Mouse (Mus musculus) forebrain, embryonic 14.5 days (tissue): ENCODE data around the gene Nps. TPM values are rescaled to one million over a fixed set of nuclear protein-coding genes. Genes with fewer than 3 reads are reported as not detected.

Experiments used
- ATAC-seq: fragments of 200-750 bp; cut with Nextera tagmentation; 2 replicates; pipeline ENCODE4 v1.8.0; 2017; ENCODE audit warnings: mild to moderate bottlenecking, moderate library complexity
- DNase-seq: peaks from one replicate; pipeline ENCODE4 v3.0.0-alpha.2; 2015; ENCODE audit warnings: low spot score
- H3K27ac ChIP-seq: fragments of 300-500 bp; sonication (generic); 2 replicates; pipeline ENCODE4 v1.5.1; 2014; ENCODE audit warnings: low read depth, mild to moderate bottlenecking, control low read depth, low read length, moderate library complexity
- H3K27me3 ChIP-seq: fragments of 300-500 bp; sonication (generic); replicated peaks from 2 replicates; pipeline ENCODE4 v1.6.1; 2014; ENCODE audit warnings: low read length, control low read depth, mixed read lengths; ENCODE audit not compliant: control insufficient read depth, insufficient read depth
- H3K36me3 ChIP-seq: fragments of 300-500 bp; sonication (generic); 2 replicates; pipeline ENCODE4 v1.6.1; 2014; ENCODE audit warnings: low read length, control low read depth; ENCODE audit not compliant: control insufficient read depth, insufficient read depth
- H3K4me1 ChIP-seq: fragments of 300-500 bp; sonication (generic); 2 replicates; pipeline ENCODE4 v1.6.1; 2014; ENCODE audit warnings: antibody characterized with exemption, low read length, control low read depth; ENCODE audit not compliant: control insufficient read depth, insufficient read depth
- H3K4me2 ChIP-seq: fragments of 300-500 bp; sonication (generic); 2 replicates; pipeline ENCODE4 v1.6.1; 2014; ENCODE audit warnings: mild to moderate bottlenecking, control low read depth, low read length
- H3K4me3 ChIP-seq: fragments of 300-500 bp; sonication (generic); 2 replicates; pipeline ENCODE4 v1.5.1; 2014; ENCODE audit warnings: low read depth, low read length, control low read depth
- H3K9ac ChIP-seq: fragments of 300-500 bp; sonication (generic); 2 replicates; pipeline ENCODE4 v1.6.1; 2014; ENCODE audit warnings: mild to moderate bottlenecking, low read length, control low read depth, moderate library complexity
- H3K9me3 ChIP-seq: fragments of 300-500 bp; sonication (generic); replicated peaks from 2 replicates; pipeline ENCODE4 v1.6.1; 2016; ENCODE audit warnings: low read length, control low read depth, mixed read lengths; ENCODE audit not compliant: control insufficient read depth
- WGBS: fragments of 180-500 bp; shearing (Covaris S2); extraction: QIAGEN DNeasy Blood & Tissue Kit; methylation state at CpG from one replicate; pipeline ENCODE4 v1.1.7; 2014; 5-methylcytosine and 5-hydroxymethylcytosine counted together
- polyA plus RNA-seq: library from polyadenylated mRNA; unstranded; fragments of >200 nt; fragmentation: Nextera tagmentation; extraction: Ambion mirVana; gene quantifications from 2 replicates; pipeline ENCODE4 v1.2.1, GENCODE M21; 2014

Nps gene
- polyA plus RNA-seq, 1 experiment from 2014 or later = not detected

GRCm38 (mm10) chr7:135240006-135240405 is 18.5 kb upstream of the Nps start:
- Histone ChIP-seq H3K9me3 (no peaks in the 10 kb centered on the region), H3K4me3 (no peak overlapping the region), H3K36me3 (no peaks in the 10 kb centered on the region), H3K27ac (no peak overlapping the region), H3K27me3 (no peaks in the 10 kb centered on the region), H3K4me1 (no peaks in the 10 kb centered on the region), H3K9ac (no peak overlapping the region), H3K4me2 (no peak overlapping the region)
- ATAC-seq (no peak), DNase-seq (no peak)
- 88% methylated on average over 6 of the region's 6 CpGs for WGBS

DNA sequence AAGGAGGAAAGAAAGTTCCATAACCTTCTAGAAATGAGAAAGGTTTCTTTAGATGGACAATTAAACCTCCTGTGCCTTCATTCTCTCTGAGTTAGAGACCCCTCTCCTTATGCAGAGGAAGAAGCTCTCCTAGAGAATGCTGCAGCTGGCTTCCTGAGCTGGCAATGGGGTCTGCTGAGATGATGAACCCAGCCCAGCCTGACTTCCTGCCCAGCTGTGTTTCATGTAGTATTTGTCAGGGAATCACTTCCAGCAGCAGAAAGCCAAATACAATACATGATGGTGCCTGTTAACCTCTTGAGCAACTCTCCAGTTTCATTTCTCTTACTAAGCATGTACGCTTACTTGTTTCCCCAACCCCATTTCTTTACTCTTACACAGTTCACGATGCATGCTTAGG is 17.9 kb upstream of the Nps start:
- no peaks in the 10 kb centered on the region for H3K27me3 ChIP-seq
- no peaks in the 10 kb centered on the region for H3K9me3 ChIP-seq
- H3K27ac ChIP-seq = no peak overlapping the region
- no peaks in the 10 kb centered on the region for H3K4me1 ChIP-seq
- no peak for ATAC-seq
- no peak overlapping the region for H3K4me3 ChIP-seq
- H3K36me3 ChIP-seq = no peaks in the 10 kb centered on the region
- H3K4me2 ChIP-seq = no peak overlapping the region
- DNase-seq = no peak
- WGBS = 92% methylated on average over 2 of the region's 2 CpGs
- H3K9ac ChIP-seq = no peak overlapping the region

GRCm38 (mm10) chr7:135244171-135244880 is 14.2 kb upstream of the Nps start:
- ATAC-seq = no peak
- no peaks in the 10 kb centered on the region for H3K36me3 ChIP-seq
- H3K27ac ChIP-seq = no peak overlapping the region
- no peak overlapping the region for H3K9ac ChIP-seq
- no peaks in the 10 kb centered on the region for H3K27me3 ChIP-seq
- H3K4me1 ChIP-seq = no peaks in the 10 kb centered on the region
- H3K9me3 ChIP-seq = no peaks in the 10 kb centered on the region
- H3K4me3 ChIP-seq = no peak overlapping the region
- no peak for DNase-seq
- 76% methylated on average over 9 of the region's 9 CpGs for WGBS
- H3K4me2 ChIP-seq = no peak overlapping the region

GRCm38 (mm10) chr7:135246386-135246785 is 12.1 kb upstream of the Nps start:
- no peak overlapping the region for H3K4me2 ChIP-seq
- no peaks in the 10 kb centered on the region for H3K36me3 ChIP-seq
- ATAC-seq = no peak
- H3K27me3 ChIP-seq = no peaks in the 10 kb centered on the region
- H3K27ac ChIP-seq = no peak overlapping the region
- DNase-seq = no peak
- H3K4me1 ChIP-seq = no peaks in the 10 kb centered on the region
- H3K4me3 ChIP-seq = no peak overlapping the region
- 85% methylated on average over 5 of the region's 5 CpGs for WGBS
- no peaks in the 10 kb centered on the region for H3K9me3 ChIP-seq
- H3K9ac ChIP-seq = no peak overlapping the region

- Histone ChIP-seq H3K9me3 (peaks cover 5% of the 10 kb centered on the region; the same call in 1 of the 2 replicates), H3K27me3 (no peaks in the 10 kb centered on the region), H3K4me3 (no peak overlapping the region), H3K27ac (no peak overlapping the region), H3K36me3 (no peaks in the 10 kb centered on the region), H3K9ac (no peak overlapping the region), H3K4me1 (no peaks in the 10 kb centered on the region), H3K4me2 (no peak overlapping the region)
- DNase-seq = no peak
- WGBS = 95% methylated on average over 2 of the region's 2 CpGs
- ATAC-seq = no peak
Measured at GRCm38 (mm10) chr7:135253249-135253648, 5.3 kb upstream of the Nps start.

DNA sequence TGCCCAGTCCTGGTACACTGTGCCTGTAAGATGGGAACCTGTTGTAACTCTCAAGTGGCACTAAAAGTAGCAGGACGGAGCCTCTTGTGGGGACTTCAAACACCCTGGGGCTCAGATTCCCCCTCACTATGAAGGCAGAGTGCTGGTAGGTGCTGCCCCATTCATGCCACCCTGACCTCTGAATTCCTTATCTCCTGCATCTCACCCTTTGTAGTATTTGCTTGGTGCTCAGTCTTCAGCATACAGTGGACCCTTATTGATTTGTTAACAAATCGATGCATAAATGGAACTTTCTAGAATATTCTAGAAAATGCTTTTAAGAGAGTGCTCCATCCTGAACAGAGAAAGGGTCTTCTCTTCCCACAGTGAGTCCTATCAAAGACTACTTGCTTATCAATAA is 4.1 kb upstream of the Nps start:
- Histone ChIP-seq H3K27me3 (no peaks in the 10 kb centered on the region), H3K4me2 (no peak overlapping the region), H3K4me3 (no peak overlapping the region), H3K4me1 (no peaks in the 10 kb centered on the region), H3K36me3 (no peaks in the 10 kb centered on the region), H3K9ac (no peak overlapping the region), H3K9me3 (peaks cover 5% of the 10 kb centered on the region; the same call in 1 of the 2 replicates), H3K27ac (no peak overlapping the region)
- ATAC-seq (no peak), DNase-seq (no peak)
- 96% methylated on average over 2 of the region's 2 CpGs for WGBS

- Histone ChIP-seq H3K27ac (no peak overlapping the region), H3K27me3 (no peaks in the 10 kb centered on the region), H3K9me3 (no peaks in the 10 kb centered on the region), H3K36me3 (no peaks in the 10 kb centered on the region), H3K4me2 (no peak overlapping the region), H3K4me3 (no peak overlapping the region), H3K9ac (no peak overlapping the region), H3K4me1 (no peaks in the 10 kb centered on the region)
- 90% methylated on average over 5 of the region's 5 CpGs for WGBS
- DNase-seq (no peak), ATAC-seq (no peak)
Measured at GRCm38 (mm10) chr7:135271011-135271410, 12.5 kb downstream of the Nps start.

- H3K9me3 ChIP-seq = no peaks in the 10 kb centered on the region
- no peaks in the 10 kb centered on the region for H3K36me3 ChIP-seq
- WGBS = 97% methylated on average over 3 of the region's 3 CpGs
- no peak overlapping the region for H3K4me3 ChIP-seq
- DNase-seq (no peak), ATAC-seq (no peak)
- H3K4me2 ChIP-seq = no peak overlapping the region
- no peak overlapping the region for H3K9ac ChIP-seq
- no peak overlapping the region for H3K27ac ChIP-seq
- no peaks in the 10 kb centered on the region for H3K27me3 ChIP-seq
- no peaks in the 10 kb centered on the region for H3K4me1 ChIP-seq
Measured at GRCm38 (mm10) chr7:135283212-135283611, 24.7 kb downstream of the Nps start.

GRCm38 (mm10) chr7:135289976-135290375 is 31.5 kb downstream of the Nps start:
- no peak overlapping the region for H3K4me3 ChIP-seq
- WGBS = 97% methylated on average over 3 of the region's 3 CpGs
- H3K27ac ChIP-seq = no peak overlapping the region
- H3K4me2 ChIP-seq = no peak overlapping the region
- H3K36me3 ChIP-seq = no peaks in the 10 kb centered on the region
- ATAC-seq (no peak), DNase-seq (no peak)
- H3K27me3 ChIP-seq = no peaks in the 10 kb centered on the region
- H3K9ac ChIP-seq = no peak overlapping the region
- no peaks in the 10 kb centered on the region for H3K4me1 ChIP-seq
- H3K9me3 ChIP-seq = no peaks in the 10 kb centered on the region
